Mouse (Mus musculus) thymus, postnatal 36 days (tissue): ENCODE results near the gene Ddx10.
"Not testable (repeated sequence)": the region's sequence is repeated elsewhere in the genome, so short reads cannot be mapped to it uniquely, and the experiment has no call there.

Experiments
- DNase-seq, 2 experiments: peaks; one replicate each; pipeline ENCODE4 v3.0.0; 2022; ENCODE audit warnings: mixed read lengths in 2 of 2

Gene Ddx10

GRCm38 (mm10) chr9:53143508-53143907 lies 104.3 kb downstream of the Ddx10 start:
- DNase-seq, result no peak

- DNase-seq, result not testable (repeated sequence)
Measured at GRCm38 (mm10) chr9:53142424-53142823, 105.4 kb downstream of the Ddx10 start.

- DNase-seq, result no peak
Measured at GRCm38 (mm10) chr9:53140610-53141165, 107.2 kb downstream of the Ddx10 start.

GRCm38 (mm10) chr9:53132826-53133225 lies 115.0 kb downstream of the Ddx10 start:
- DNase-seq, result no peak

GRCm38 (mm10) chr9:53130460-53130859 lies 117.4 kb downstream of the Ddx10 start:
- no peak for DNase-seq

- no peak for DNase-seq
Measured at GRCm38 (mm10) chr9:53101103-53101502, 146.8 kb downstream of the Ddx10 start.

GRCm38 (mm10) chr9:53095319-53096165 lies 152.3 kb downstream of the Ddx10 start:
- DNase-seq, result no peak

- no peak for DNase-seq
Measured at GRCm38 (mm10) chr9:53094536-53094935, 153.3 kb downstream of the Ddx10 start.

- DNase-seq, result no peak
Measured at GRCm38 (mm10) chr9:53077626-53078025, 170.2 kb downstream of the Ddx10 start.

GRCm38 (mm10) chr9:53075931-53076330 lies 171.9 kb downstream of the Ddx10 start:
- DNase-seq, result no peak

- DNase-seq, result no peak
Measured at GRCm38 (mm10) chr9:53074443-53074842, 173.4 kb downstream of the Ddx10 start.

- DNase-seq, result no peak
Measured at GRCm38 (mm10) chr9:53073576-53074112, 174.2 kb downstream of the Ddx10 start.

GRCm38 (mm10) chr9:53072088-53072487 lies 175.8 kb downstream of the Ddx10 start:
- DNase-seq, result no peak

- no peak for DNase-seq
Measured at GRCm38 (mm10) chr9:53070875-53071524, 176.9 kb downstream of the Ddx10 start.

GRCm38 (mm10) chr9:53068166-53068565 lies 179.7 kb downstream of the Ddx10 start:
- no peak for DNase-seq

GRCm38 (mm10) chr9:53066428-53066827 lies 181.4 kb downstream of the Ddx10 start:
- no peak for DNase-seq

GRCm38 (mm10) chr9:53065028-53065427 lies 182.8 kb downstream of the Ddx10 start:
- no peak for DNase-seq

- DNase-seq, result no peak
Measured at GRCm38 (mm10) chr9:53064531-53064930, 183.3 kb downstream of the Ddx10 start.

GRCm38 (mm10) chr9:53055306-53055705 lies 192.5 kb downstream of the Ddx10 start:
- no peak for DNase-seq
